Mouse (Mus musculus) right cerebral cortex, postnatal 10 days (tissue): ENCODE measurements around the gene Amelx.

Source experiments
- DNase-seq, 2 experiments: peaks; one replicate each; pipeline ENCODE4 v3.0.0; 2021; ENCODE audit warnings: low spot score in 2 of 2

Amelx gene

DNA sequence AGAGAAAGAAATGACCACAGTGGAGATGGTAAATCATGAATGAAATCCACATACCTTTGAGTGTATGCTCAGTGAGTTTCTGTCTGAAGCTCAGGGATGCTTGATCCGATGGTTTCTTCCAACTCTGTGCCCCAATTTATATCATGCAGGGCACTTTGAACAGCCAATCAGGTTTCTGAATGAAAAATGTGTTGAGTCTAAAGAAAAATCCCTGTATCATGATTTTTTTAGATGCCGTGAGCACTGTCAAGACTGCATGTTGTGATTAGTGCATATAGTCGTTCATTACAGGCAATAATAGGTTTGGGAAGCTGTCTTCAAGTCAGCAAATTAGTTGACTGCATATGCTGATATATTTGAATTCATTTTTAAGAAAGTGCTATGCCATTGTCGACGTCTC is at the start of gene Amelx:
Gene Amelx, minus strand, starts transcription at position 101 of the 400 bp plus-strand sequence.
- DNase-seq: no peak

DNA sequence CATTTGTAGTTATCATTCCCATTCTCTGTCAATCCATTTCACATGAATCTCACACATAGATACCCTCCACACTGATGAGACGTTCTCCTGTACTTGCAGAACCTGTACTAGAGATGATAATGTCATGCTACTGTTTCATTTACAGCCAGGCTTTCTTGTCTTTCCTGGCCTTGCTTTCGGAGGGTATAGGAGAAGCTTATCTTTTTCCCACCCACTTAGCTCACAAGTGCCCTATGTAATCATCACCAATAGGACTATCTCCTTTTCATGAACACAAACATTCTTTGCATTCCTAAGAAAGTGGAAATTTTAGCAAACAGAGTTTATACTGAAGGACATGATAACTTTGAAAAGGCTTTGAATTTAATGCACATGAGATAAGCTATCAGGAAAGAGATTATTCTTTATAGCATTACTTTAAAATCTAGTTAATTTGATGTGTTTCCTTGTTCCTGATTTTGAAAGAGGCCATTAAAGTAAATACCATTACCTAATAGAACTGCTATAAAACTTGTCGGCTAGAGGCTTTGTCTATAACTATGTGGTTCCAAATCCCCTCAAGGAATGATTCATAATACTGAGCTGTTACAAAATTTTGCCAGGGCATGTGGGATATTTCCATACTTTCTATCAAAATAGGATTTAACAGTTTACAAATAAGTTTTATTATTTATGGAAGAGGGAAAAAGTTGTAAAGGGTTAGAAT is 35.5 kb upstream of the Amelx start:
- no peak for DNase-seq

- DNase-seq: no peak
Observed at GRCm38 (mm10) chrX:169220064-169220463, 33.1 kb upstream of the Amelx start.

- no peak for DNase-seq
Observed at GRCm38 (mm10) chrX:169210019-169210418, 23.0 kb upstream of the Amelx start.

DNA sequence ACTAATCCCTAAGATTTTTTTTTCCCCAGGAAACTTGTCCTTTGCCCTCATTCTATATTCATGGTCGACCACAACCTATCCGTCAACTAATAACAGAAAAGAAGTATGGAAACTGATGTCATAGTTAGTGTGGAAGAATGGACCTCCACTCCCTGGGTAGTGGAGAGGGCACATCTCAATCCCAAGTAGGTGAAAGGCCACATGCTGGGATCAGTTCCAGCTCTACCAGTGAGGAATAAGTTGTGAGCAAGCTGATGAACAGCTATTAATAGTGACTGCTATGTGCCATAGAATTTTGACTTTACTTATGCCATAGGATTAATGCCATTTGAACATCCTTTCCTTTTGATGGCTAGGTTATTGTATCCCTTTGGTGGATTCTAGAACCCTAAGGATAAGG is 8.4 kb downstream of the Amelx start:
- DNase-seq: no peak

- no peak for DNase-seq
Observed at GRCm38 (mm10) chrX:169173796-169174195, 13.2 kb downstream of the Amelx start.

GRCm38 (mm10) chrX:169170981-169171380 is 16.0 kb downstream of the Amelx start:
- no peak for DNase-seq

DNA sequence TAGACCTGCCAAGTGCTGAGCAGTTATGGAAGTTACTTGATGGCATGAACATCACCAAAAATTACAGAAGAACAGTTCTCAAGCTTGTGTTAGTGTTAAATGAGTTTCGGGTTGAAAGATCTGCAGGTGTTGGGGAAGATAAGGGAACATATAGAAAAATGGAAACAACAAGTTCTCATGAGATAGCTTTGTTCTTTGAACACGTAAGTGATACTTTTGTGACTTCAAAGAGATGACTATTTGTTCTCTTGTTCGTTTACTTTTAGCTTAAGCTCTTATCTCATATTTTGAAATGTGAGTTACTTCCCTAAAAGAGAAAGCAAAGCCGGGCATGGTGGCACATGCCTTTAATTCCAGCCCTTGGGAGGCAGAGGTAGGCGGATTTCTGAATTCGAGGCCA is 28.6 kb downstream of the Amelx start:
- no peak for DNase-seq

GRCm38 (mm10) chrX:169153805-169154204 is 33.2 kb downstream of the Amelx start:
- no peak for DNase-seq

GRCm38 (mm10) chrX:169140467-169140866 is 46.5 kb downstream of the Amelx start:
- DNase-seq: no peak

DNA sequence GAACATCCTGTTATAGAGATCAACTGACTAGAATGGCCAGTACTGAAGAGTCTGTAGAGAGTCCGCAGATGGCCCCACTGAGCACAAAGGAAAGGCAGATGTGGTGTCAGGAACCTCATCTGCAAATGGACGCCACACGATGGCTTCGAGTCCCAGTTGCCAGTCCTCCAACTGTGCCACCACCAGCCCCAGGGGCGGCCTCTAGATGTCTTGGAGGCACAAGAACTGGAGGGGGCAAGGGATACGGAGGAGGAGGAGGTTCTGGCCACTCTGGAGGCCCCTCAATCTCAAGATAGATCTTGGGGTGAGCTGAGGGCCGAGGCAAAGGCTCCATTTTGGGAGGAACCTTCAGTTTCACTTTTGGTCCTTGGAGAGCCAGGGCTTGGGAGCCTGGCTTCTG is 47.2 kb downstream of the Amelx start:
- no peak for DNase-seq
